Mouse (Mus musculus) forebrain, embryonic 14.5 days (tissue): ENCODE results near the gene Clcf1. TPM values are rescaled to one million over a fixed set of nuclear protein-coding genes. Genes with fewer than 3 reads are reported as not detected.

Experiments used
- ATAC-seq: fragments of 200-750 bp; cut with Nextera tagmentation; 2 replicates; pipeline ENCODE4 v1.8.0; 2017; ENCODE audit warnings: mild to moderate bottlenecking, moderate library complexity
- DNase-seq: peaks from one replicate; pipeline ENCODE4 v3.0.0-alpha.2; 2015; ENCODE audit warnings: low spot score
- H3K27ac ChIP-seq: fragments of 300-500 bp; sonication (generic); 2 replicates; pipeline ENCODE4 v1.5.1; 2014; ENCODE audit warnings: low read depth, mild to moderate bottlenecking, control low read depth, low read length, moderate library complexity
- H3K27me3 ChIP-seq: fragments of 300-500 bp; sonication (generic); replicated peaks from 2 replicates; pipeline ENCODE4 v1.6.1; 2014; ENCODE audit warnings: low read length, control low read depth, mixed read lengths; ENCODE audit not compliant: control insufficient read depth, insufficient read depth
- H3K36me3 ChIP-seq: fragments of 300-500 bp; sonication (generic); 2 replicates; pipeline ENCODE4 v1.6.1; 2014; ENCODE audit warnings: low read length, control low read depth; ENCODE audit not compliant: control insufficient read depth, insufficient read depth
- H3K4me1 ChIP-seq: fragments of 300-500 bp; sonication (generic); 2 replicates; pipeline ENCODE4 v1.6.1; 2014; ENCODE audit warnings: antibody characterized with exemption, low read length, control low read depth; ENCODE audit not compliant: control insufficient read depth, insufficient read depth
- H3K4me2 ChIP-seq: fragments of 300-500 bp; sonication (generic); 2 replicates; pipeline ENCODE4 v1.6.1; 2014; ENCODE audit warnings: mild to moderate bottlenecking, control low read depth, low read length
- H3K4me3 ChIP-seq: fragments of 300-500 bp; sonication (generic); 2 replicates; pipeline ENCODE4 v1.5.1; 2014; ENCODE audit warnings: low read depth, low read length, control low read depth
- H3K9ac ChIP-seq: fragments of 300-500 bp; sonication (generic); 2 replicates; pipeline ENCODE4 v1.6.1; 2014; ENCODE audit warnings: mild to moderate bottlenecking, low read length, control low read depth, moderate library complexity
- H3K9me3 ChIP-seq: fragments of 300-500 bp; sonication (generic); replicated peaks from 2 replicates; pipeline ENCODE4 v1.6.1; 2016; ENCODE audit warnings: low read length, control low read depth, mixed read lengths; ENCODE audit not compliant: control insufficient read depth
- WGBS: fragments of 180-500 bp; shearing (Covaris S2); extraction: QIAGEN DNeasy Blood & Tissue Kit; methylation state at CpG from one replicate; pipeline ENCODE4 v1.1.7; 2014; 5-methylcytosine and 5-hydroxymethylcytosine counted together
- polyA plus RNA-seq: library from polyadenylated mRNA; unstranded; fragments of >200 nt; fragmentation: Nextera tagmentation; extraction: Ambion mirVana; gene quantifications from 2 replicates; pipeline ENCODE4 v1.2.1, GENCODE M21; 2014

Gene Clcf1
- polyA plus RNA-seq, 1 experiment from 2014 or later = 0.85 TPM

GRCm38 (mm10) chr19:4220416-4220815 lies 6.4 kb downstream of the Clcf1 start:
- H3K9me3 ChIP-seq = no peaks in the 10 kb centered on the region
- no peak overlapping the region for H3K4me2 ChIP-seq
- peaks cover 17% of the 10 kb centered on the region for H3K27me3 ChIP-seq
- no peak overlapping the region for H3K27ac ChIP-seq
- ATAC-seq (no peak), DNase-seq (no peak)
- WGBS = 45% methylated on average over 4 of the region's 4 CpGs
- H3K4me1 ChIP-seq = peaks cover 6% of the 10 kb centered on the region; the same call in 1 of the 2 replicates
- no peak overlapping the region for H3K4me3 ChIP-seq
- H3K36me3 ChIP-seq = no peaks in the 10 kb centered on the region
- no peak overlapping the region for H3K9ac ChIP-seq

- H3K4me3 ChIP-seq = no peak overlapping the region
- H3K9me3 ChIP-seq = no peaks in the 10 kb centered on the region
- H3K4me1 ChIP-seq = peaks cover 6% of the 10 kb centered on the region; the same call in 1 of the 2 replicates
- H3K36me3 ChIP-seq = no peaks in the 10 kb centered on the region
- WGBS = 52% methylated on average over 14 of the region's 14 CpGs
- peaks cover 10% of the 10 kb centered on the region for H3K27me3 ChIP-seq
- no peak overlapping the region for H3K4me2 ChIP-seq
- ATAC-seq (no peak), DNase-seq (peak; percentile 37)
- H3K27ac ChIP-seq = no peak overlapping the region
- 0 out of 2 replicates have a peak overlapping the region, but pooled peaks have one; percentile 13 for H3K9ac ChIP-seq
Measured at GRCm38 (mm10) chr19:4220957-4221743, 7.1 kb downstream of the Clcf1 start.

- Histone ChIP-seq H3K27me3 (0 out of 2 replicates have a peak, but pooled peaks cover 3% of the 10 kb centered on the region), H3K9me3 (no peaks in the 10 kb centered on the region), H3K4me2 (no peak overlapping the region), H3K4me1 (peaks cover 6% of the 10 kb centered on the region; the same call in 1 of the 2 replicates), H3K9ac (peak overlapping the region; percentile 25; the same call in 1 of the 2 replicates), H3K27ac (no peak overlapping the region), H3K4me3 (no peak overlapping the region), H3K36me3 (no peaks in the 10 kb centered on the region)
- WGBS = 84% methylated on average over 11 of the region's 11 CpGs
- no peak for ATAC-seq
- no peak for DNase-seq
Measured at GRCm38 (mm10) chr19:4222165-4222564, 8.1 kb downstream of the Clcf1 start.

DNA sequence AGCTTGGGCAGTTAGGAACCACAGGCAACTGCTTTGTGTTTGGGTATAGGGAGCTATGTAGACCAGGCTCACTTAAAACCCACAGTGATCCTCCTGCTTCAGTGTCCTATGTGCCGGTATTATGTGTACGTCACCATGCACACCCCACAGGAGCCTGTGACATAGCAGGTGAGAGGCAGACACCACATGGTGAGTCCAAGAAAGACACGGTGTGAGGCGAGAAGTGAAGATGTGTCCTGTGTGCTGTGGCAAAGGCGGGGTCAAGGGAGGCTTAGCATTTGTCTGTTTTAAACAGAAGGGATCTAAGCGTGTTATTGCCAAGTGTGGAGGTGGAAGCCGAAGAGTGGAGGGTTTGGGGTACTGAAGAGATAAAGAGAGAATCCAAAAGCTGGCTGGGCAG lies 12.7 kb downstream of the Clcf1 start:
- Histone ChIP-seq H3K9me3 (no peaks in the 10 kb centered on the region), H3K4me2 (no peak overlapping the region), H3K27ac (no peak overlapping the region), H3K27me3 (no peaks in the 10 kb centered on the region; the same call in 1 of the 2 replicates), H3K4me3 (no peak overlapping the region), H3K9ac (no peak overlapping the region), H3K4me1 (0 out of 2 replicates have a peak, but pooled peaks cover 3% of the 10 kb centered on the region), H3K36me3 (no peaks in the 10 kb centered on the region)
- 88% methylated on average over 7 of the region's 7 CpGs for WGBS
- DNase-seq (no peak), ATAC-seq (no peak)

- Histone ChIP-seq H3K4me2 (no peak overlapping the region), H3K9me3 (no peaks in the 10 kb centered on the region), H3K4me1 (peaks cover 7% of the 10 kb centered on the region; the same call in 1 of the 2 replicates), H3K27ac (no peak overlapping the region), H3K27me3 (no peaks in the 10 kb centered on the region; the same call in 1 of the 2 replicates), H3K36me3 (no peaks in the 10 kb centered on the region), H3K9ac (no peak overlapping the region), H3K4me3 (no peak overlapping the region)
- WGBS = 64% methylated on average over 5 of the region's 5 CpGs
- no peak for ATAC-seq
- DNase-seq = no peak
Measured at GRCm38 (mm10) chr19:4227446-4227845, 13.4 kb downstream of the Clcf1 start.

GRCm38 (mm10) chr19:4227894-4228678 lies 14.0 kb downstream of the Clcf1 start:
- no peak overlapping the region for H3K4me2 ChIP-seq
- WGBS = 17% methylated on average over 8 of the region's 8 CpGs
- no peaks in the 10 kb centered on the region; the same call in 1 of the 2 replicates for H3K27me3 ChIP-seq
- ATAC-seq = peak; percentile 43; the same call in 1 of the 2 replicates
- peaks cover 7% of the 10 kb centered on the region; the same call in 1 of the 2 replicates for H3K4me1 ChIP-seq
- peak; percentile 86 for DNase-seq
- H3K4me3 ChIP-seq = no peak overlapping the region
- no peaks in the 10 kb centered on the region for H3K9me3 ChIP-seq
- H3K36me3 ChIP-seq = no peaks in the 10 kb centered on the region
- H3K27ac ChIP-seq = no peak overlapping the region
- H3K9ac ChIP-seq = no peak overlapping the region

GRCm38 (mm10) chr19:4228891-4229290 lies 14.9 kb downstream of the Clcf1 start:
- Histone ChIP-seq H3K36me3 (no peaks in the 10 kb centered on the region), H3K4me1 (peaks cover 7% of the 10 kb centered on the region; the same call in 1 of the 2 replicates), H3K9ac (no peak overlapping the region), H3K9me3 (no peaks in the 10 kb centered on the region), H3K4me3 (no peak overlapping the region), H3K4me2 (no peak overlapping the region), H3K27me3 (no peaks in the 10 kb centered on the region; the same call in 1 of the 2 replicates), H3K27ac (no peak overlapping the region)
- WGBS = 74% methylated on average over 4 of the region's 4 CpGs
- ATAC-seq = no peak
- DNase-seq = no peak

GRCm38 (mm10) chr19:4229451-4230076 lies 15.5 kb downstream of the Clcf1 start:
- Histone ChIP-seq H3K4me2 (no peak overlapping the region), H3K9me3 (no peaks in the 10 kb centered on the region), H3K9ac (no peak overlapping the region), H3K27ac (no peak overlapping the region), H3K4me1 (peaks cover 7% of the 10 kb centered on the region; the same call in 1 of the 2 replicates), H3K4me3 (no peak overlapping the region), H3K36me3 (no peaks in the 10 kb centered on the region), H3K27me3 (no peaks in the 10 kb centered on the region; the same call in 1 of the 2 replicates)
- no peak for ATAC-seq
- no peak for DNase-seq
- 34% methylated on average over 8 of the region's 9 CpGs for WGBS
